Mouse (Mus musculus) heart, embryonic 11.5 days (tissue): ENCODE measurements around the gene Prkar2a. TPM values are rescaled to one million over a fixed set of nuclear protein-coding genes. Genes with fewer than 3 reads are reported as not detected.

Source experiments
- ATAC-seq: fragments of 200-750 bp; cut with Nextera tagmentation; replicated peaks from 2 replicates; pipeline ENCODE4 v1.8.0; 2017; ENCODE audit warnings: moderate library complexity; ENCODE audit not compliant: insufficient number of reproducible peaks, low FRiP score, low TSS enrichment
- H3K27ac ChIP-seq: fragments of 300-500 bp; sonication (generic); 2 replicates; pipeline ENCODE4 v1.5.1; 2014; ENCODE audit warnings: mild to moderate bottlenecking, low read depth, low read length
- H3K27me3 ChIP-seq: fragments of 300-500 bp; sonication (generic); 2 replicates; pipeline ENCODE4 v1.6.1; 2014; ENCODE audit warnings: mild to moderate bottlenecking, low read length, mixed read lengths; ENCODE audit not compliant: control insufficient read depth, insufficient read depth
- H3K36me3 ChIP-seq: fragments of 300-500 bp; sonication (generic); 2 replicates; pipeline ENCODE4 v1.6.1; 2014; ENCODE audit warnings: mild to moderate bottlenecking, low read length, moderate library complexity, mixed read lengths; ENCODE audit not compliant: control insufficient read depth, insufficient read depth
- H3K4me1 ChIP-seq: fragments of 300-500 bp; sonication (generic); 2 replicates; pipeline ENCODE4 v1.6.1; 2014; ENCODE audit warnings: low read length; ENCODE audit not compliant: control insufficient read depth, insufficient read depth
- H3K4me2 ChIP-seq: fragments of 300-500 bp; sonication (generic); 2 replicates; pipeline ENCODE4 v1.6.1; 2014; ENCODE audit warnings: mild to moderate bottlenecking, moderate library complexity
- H3K4me3 ChIP-seq: fragments of 300-500 bp; sonication (generic); 2 replicates; pipeline ENCODE4 v1.5.1; 2014; ENCODE audit warnings: low read depth, low read length
- H3K9ac ChIP-seq: fragments of 300-500 bp; sonication (generic); 2 replicates; pipeline ENCODE4 v1.6.1; 2014; ENCODE audit warnings: mild to moderate bottlenecking, low read depth, low read length, moderate library complexity
- H3K9me3 ChIP-seq: fragments of 300-500 bp; sonication (generic); replicated peaks from 2 replicates; pipeline ENCODE4 v1.6.1; 2016; ENCODE audit warnings: low read length; ENCODE audit not compliant: control insufficient read depth
- WGBS: fragments of 180-500 bp; shearing (Covaris S2); extraction: QIAGEN DNeasy Blood & Tissue Kit; methylation state at CpG from one replicate; pipeline ENCODE4 v1.1.7; 2014; ENCODE audit not compliant: insufficient replicate concordance; 5-methylcytosine and 5-hydroxymethylcytosine counted together
- polyA plus RNA-seq: library from polyadenylated mRNA; unstranded; fragments of >200 nt; fragmentation: Nextera tagmentation; extraction: Ambion mirVana; gene quantifications from 2 replicates; pipeline ENCODE4 v1.2.1, GENCODE M21; 2014

Prkar2a gene
- polyA plus RNA-seq, 1 experiment from 2014 or later: 29.8 TPM

DNA sequence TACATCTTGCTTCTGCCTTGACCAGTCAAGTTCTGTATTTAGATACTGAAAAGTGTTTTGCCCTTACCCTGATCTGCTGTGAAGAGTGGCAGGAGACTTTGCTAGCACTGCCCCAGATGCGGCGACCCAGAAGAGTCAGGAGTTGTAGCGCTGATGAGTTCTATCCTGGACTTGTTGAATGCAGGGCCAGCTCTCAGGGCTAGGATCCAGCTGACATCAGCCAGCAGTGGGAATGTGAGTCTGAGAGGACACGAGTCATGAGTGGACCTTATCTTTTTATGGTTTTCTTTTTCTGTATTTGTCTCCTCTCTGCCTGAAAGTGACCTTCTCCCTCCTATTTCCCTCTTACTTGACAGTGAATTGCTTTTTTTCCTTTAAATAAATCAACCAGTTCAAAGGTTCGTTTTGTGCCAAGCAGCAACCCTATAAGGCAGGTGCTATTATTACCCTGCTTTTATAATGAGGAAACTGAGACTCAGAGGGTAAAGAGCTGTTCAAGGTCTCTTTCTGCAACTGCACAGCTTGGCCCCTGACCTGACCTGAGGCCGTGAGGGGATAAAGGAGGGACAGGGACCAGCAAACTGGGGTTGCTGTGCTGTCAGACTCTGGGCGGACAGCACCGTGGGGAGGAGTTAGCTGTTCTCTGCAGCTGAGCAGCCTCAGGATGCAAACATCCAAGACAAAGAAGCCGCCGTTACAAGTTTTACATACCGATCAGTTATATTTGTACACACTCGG lies 14.4 kb downstream of the Prkar2a start:
- no peaks in the 10 kb centered on the region for H3K27me3 ChIP-seq
- H3K4me3 ChIP-seq: no peak overlapping the region
- no peak for ATAC-seq
- no peak overlapping the region for H3K4me2 ChIP-seq
- no peaks in the 10 kb centered on the region for H3K9me3 ChIP-seq
- H3K9ac ChIP-seq: no peak overlapping the region
- no peaks in the 10 kb centered on the region for H3K36me3 ChIP-seq
- no peak overlapping the region for H3K27ac ChIP-seq
- 42% methylated on average over 12 of the region's 12 CpGs for WGBS
- peaks cover 11% of the 10 kb centered on the region for H3K4me1 ChIP-seq

GRCm38 (mm10) chr9:108704591-108704990 lies 15.5 kb downstream of the Prkar2a start:
- ATAC-seq: no peak
- no peak overlapping the region for H3K4me2 ChIP-seq
- H3K4me3 ChIP-seq: no peak overlapping the region
- WGBS: 51% methylated on average over 7 of the region's 7 CpGs
- H3K27ac ChIP-seq: no peak overlapping the region
- H3K9me3 ChIP-seq: no peaks in the 10 kb centered on the region
- peaks cover 11% of the 10 kb centered on the region for H3K4me1 ChIP-seq
- peak overlapping the region; percentile 34; the same call in 1 of the 2 replicates for H3K9ac ChIP-seq
- H3K27me3 ChIP-seq: no peaks in the 10 kb centered on the region
- no peaks in the 10 kb centered on the region for H3K36me3 ChIP-seq

GRCm38 (mm10) chr9:108707212-108707611 lies 18.1 kb downstream of the Prkar2a start:
- Histone ChIP-seq H3K27me3 (no peaks in the 10 kb centered on the region), H3K4me1 (peaks cover 11% of the 10 kb centered on the region), H3K9me3 (no peaks in the 10 kb centered on the region), H3K36me3 (no peaks in the 10 kb centered on the region), H3K9ac (no peak overlapping the region), H3K4me3 (no peak overlapping the region), H3K27ac (no peak overlapping the region), H3K4me2 (no peak overlapping the region)
- 79% methylated on average over 2 of the region's 2 CpGs for WGBS
- no peak for ATAC-seq

DNA sequence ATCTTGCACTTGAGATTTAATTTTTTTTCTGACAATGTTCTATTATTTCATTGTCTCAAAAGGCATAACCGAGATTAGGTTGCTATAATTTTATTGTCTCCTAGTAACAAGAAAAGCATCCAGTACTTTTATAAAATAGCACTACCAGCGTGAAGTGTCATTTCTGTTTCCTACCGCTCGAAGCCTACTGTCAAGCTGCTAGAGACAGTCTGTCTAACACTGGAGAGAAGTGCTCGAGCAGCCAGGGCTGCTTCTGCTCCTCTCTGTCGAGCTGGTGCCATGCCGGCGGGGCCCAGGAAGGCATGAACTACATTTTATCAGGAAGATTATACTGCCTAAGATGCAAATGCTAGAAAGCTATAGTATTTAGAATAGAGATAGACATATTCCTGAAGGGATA lies 19.7 kb downstream of the Prkar2a start:
- no peaks in the 10 kb centered on the region for H3K27me3 ChIP-seq
- no peaks in the 10 kb centered on the region for H3K9me3 ChIP-seq
- no peak overlapping the region for H3K4me2 ChIP-seq
- WGBS: 77% methylated on average over 8 of the region's 8 CpGs
- peaks cover 5% of the 10 kb centered on the region for H3K4me1 ChIP-seq
- H3K27ac ChIP-seq: no peak overlapping the region
- no peaks in the 10 kb centered on the region for H3K36me3 ChIP-seq
- ATAC-seq: no peak
- no peak overlapping the region for H3K4me3 ChIP-seq
- no peak overlapping the region for H3K9ac ChIP-seq

DNA sequence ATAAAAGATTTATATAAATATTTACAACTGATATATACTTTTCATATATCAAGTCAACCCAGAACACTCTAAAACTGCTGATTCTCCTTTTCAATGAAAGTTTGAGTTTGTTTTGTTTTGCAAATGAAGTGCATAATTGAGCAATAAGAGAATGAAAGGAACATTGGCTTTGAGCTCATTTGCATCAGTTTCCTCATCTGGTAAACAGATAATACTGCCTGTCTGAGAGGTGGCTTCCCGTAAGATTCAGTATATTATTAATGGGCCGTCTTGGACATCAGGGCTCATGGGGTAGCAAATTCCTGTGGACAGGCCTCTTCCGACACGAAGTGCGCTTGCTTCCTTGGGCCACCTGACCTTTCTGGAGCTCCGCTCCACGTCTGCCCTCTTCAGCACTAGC lies 21.7 kb downstream of the Prkar2a start:
- no peak overlapping the region for H3K9ac ChIP-seq
- WGBS: 80% methylated on average over 7 of the region's 7 CpGs
- no peaks in the 10 kb centered on the region for H3K9me3 ChIP-seq
- H3K4me3 ChIP-seq: no peak overlapping the region
- H3K27ac ChIP-seq: no peak overlapping the region
- H3K4me1 ChIP-seq: no peaks in the 10 kb centered on the region
- ATAC-seq: no peak
- H3K4me2 ChIP-seq: no peak overlapping the region
- no peaks in the 10 kb centered on the region for H3K27me3 ChIP-seq
- no peaks in the 10 kb centered on the region for H3K36me3 ChIP-seq

GRCm38 (mm10) chr9:108716199-108716598 lies 27.1 kb downstream of the Prkar2a start:
- 0 out of 2 replicates have a peak, but pooled peaks cover 3% of the 10 kb centered on the region for H3K36me3 ChIP-seq
- WGBS: 89% methylated on average over 4 of the region's 4 CpGs
- no peak overlapping the region for H3K4me3 ChIP-seq
- H3K27me3 ChIP-seq: no peaks in the 10 kb centered on the region
- no peak overlapping the region for H3K27ac ChIP-seq
- no peak overlapping the region for H3K4me2 ChIP-seq
- no peak overlapping the region for H3K9ac ChIP-seq
- no peaks in the 10 kb centered on the region for H3K4me1 ChIP-seq
- ATAC-seq: no peak
- H3K9me3 ChIP-seq: no peaks in the 10 kb centered on the region

DNA sequence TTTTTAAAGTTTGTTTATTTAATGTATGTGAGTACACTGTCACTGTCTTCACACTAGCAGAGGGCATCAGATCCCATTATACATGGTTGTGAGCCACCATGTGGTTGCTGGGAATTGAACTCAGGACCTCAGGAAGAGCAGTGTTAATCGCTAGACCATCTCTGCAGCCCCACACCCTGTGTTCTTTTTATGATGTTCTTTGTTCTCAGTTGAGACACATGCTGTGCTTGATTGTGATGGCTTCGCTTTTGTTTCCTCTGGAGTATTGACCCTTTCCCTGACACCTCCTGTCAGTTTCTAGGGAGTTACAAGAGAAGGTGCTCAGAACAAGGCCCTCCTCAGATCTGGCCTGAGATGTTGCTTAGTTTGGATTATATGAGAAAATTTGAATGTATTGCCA lies 34.6 kb downstream of the Prkar2a start:
- no peak overlapping the region for H3K27ac ChIP-seq
- no peaks in the 10 kb centered on the region for H3K27me3 ChIP-seq
- H3K36me3 ChIP-seq: 0 out of 2 replicates have a peak, but pooled peaks cover 3% of the 10 kb centered on the region
- no peaks in the 10 kb centered on the region for H3K9me3 ChIP-seq
- no peak overlapping the region for H3K4me2 ChIP-seq
- H3K4me1 ChIP-seq: no peaks in the 10 kb centered on the region
- no peak overlapping the region for H3K4me3 ChIP-seq
- WGBS: 65% methylated on average over 2 of the region's 2 CpGs
- no peak overlapping the region for H3K9ac ChIP-seq
- ATAC-seq: no peak

DNA sequence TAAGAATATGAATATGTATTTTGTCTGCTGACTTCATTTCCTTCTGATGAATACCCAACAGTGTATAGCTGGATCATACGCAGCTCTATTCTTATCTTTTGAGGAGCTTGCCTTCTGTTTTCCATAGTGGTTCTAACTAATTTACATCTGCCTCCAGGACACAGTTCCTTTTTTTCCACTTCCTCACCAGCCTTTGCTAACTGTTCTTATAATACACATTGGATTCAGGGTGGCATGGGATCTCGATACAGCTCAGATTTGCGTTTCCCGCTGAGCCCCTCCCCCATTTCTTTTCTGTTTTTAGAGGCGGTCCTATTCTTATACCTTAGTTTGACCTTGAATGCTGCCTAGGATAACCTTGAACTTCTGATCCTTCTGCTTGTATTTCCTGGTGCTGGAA lies 37.0 kb downstream of the Prkar2a start:
- H3K36me3 ChIP-seq: no peaks in the 10 kb centered on the region
- H3K9ac ChIP-seq: no peak overlapping the region
- 84% methylated on average over 5 of the region's 5 CpGs for WGBS
- H3K9me3 ChIP-seq: no peaks in the 10 kb centered on the region
- H3K27me3 ChIP-seq: no peaks in the 10 kb centered on the region
- H3K4me3 ChIP-seq: no peak overlapping the region
- no peak overlapping the region for H3K27ac ChIP-seq
- H3K4me1 ChIP-seq: no peaks in the 10 kb centered on the region
- ATAC-seq: no peak
- no peak overlapping the region for H3K4me2 ChIP-seq

DNA sequence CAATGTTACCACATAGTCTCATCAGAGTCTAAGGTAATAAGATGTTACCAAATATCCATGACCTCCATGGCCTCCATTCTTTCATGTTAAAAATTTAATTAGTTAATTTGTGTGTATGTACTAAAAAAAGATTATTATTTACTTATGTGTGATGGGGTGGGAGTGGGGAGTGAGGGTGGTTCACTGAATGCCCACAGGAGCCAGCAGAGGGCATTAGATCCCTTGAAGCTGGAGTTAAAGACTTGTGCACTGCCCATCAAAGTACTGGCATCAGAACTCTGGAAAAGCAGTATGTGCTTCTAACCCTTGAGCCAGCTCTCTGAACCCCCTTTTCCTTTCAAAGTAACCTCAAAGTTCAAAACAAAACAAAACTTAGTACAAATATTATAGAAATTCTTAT lies 39.9 kb downstream of the Prkar2a start:
- H3K9me3 ChIP-seq: no peaks in the 10 kb centered on the region
- H3K36me3 ChIP-seq: 0 out of 2 replicates have a peak, but pooled peaks cover 3% of the 10 kb centered on the region
- no peak for ATAC-seq
- no peak overlapping the region for H3K4me2 ChIP-seq
- no peaks in the 10 kb centered on the region for H3K27me3 ChIP-seq
- H3K27ac ChIP-seq: no peak overlapping the region
- H3K4me1 ChIP-seq: no peaks in the 10 kb centered on the region
- no peak overlapping the region for H3K9ac ChIP-seq
- no peak overlapping the region for H3K4me3 ChIP-seq
